Mouse (Mus musculus): ENCODE results near the gene D5Ertd579e.

DNA sequence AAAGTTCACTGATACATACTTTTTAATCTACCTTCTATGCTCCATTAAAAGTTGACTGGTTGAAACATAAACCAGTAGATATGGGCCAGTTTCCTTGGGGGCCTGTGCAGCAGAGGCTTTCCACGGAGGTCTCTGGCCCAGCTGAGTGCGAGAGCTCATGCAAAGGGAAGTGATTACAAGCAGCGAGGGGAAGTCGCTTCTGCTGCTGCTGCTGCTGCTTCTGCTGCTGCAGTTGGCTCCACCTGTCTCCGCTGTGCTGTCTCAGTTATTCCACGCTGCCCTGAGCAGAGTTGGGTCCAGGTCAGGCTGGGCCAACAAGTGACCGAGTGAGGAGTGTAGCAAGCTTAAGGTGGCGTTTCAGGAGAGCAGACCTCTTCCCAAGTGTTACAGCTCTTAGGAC lies 27.3 kb downstream of the D5Ertd579e start:
- TF ChIP-seq POLR2A (IDR thresholded peaks at IDR 0.05; ENCODE audit: control insufficient read depth, low read depth, low read length) (no peak), CTCF (IDR thresholded peaks at IDR 0.05; ENCODE audit: control insufficient read depth, insufficient read depth, insufficient replicate concordance, low read depth, low read length) (no peak)

All from testis, adult 2 months (tissue).